ENCODE assay signal across 17 mouse cellular contexts in genomic region chr12:100144269-100144668, GRCm38 (mm10). TPM values are rescaled to one million over a fixed set of nuclear protein-coding genes. Genes with fewer than 3 reads are reported as not detected.
A peak's percentile ranks its signal among the peaks of the same experiment; 100 is the strongest.
DNase-seq lines count a peak whose midpoint lies in the region; ATAC-seq and TF ChIP-seq lines count a peak whose summit lies in the region.
"Had no signal": no experiment of that assay in that cellular context is flagged by ENCODE, and none has a peak within 500 bp of the region (broad histone marks: within the 10 kb centered on the region; RNA-seq: fewer than 3 reads in every experiment).

No protein-coding gene starts in this region.

- 67% methylated on average over 5 of the region's 5 CpGs for WGBS in lung, embryonic 14.5 days
- 47% methylated on average over 5 of the region's 5 CpGs for WGBS in kidney, postnatal 0 days
- WGBS in embryonic facial prominence, embryonic 10.5 days = 90% methylated on average over 5 of the region's 5 CpGs

- DNase-seq in lung, embryonic 14.5 days = peak; percentile 57
- no peak for DNase-seq in lung, postnatal 25 days (ENCODE audit: low spot score)
- DNase-seq in adrenal gland, postnatal 36 days = peak; percentile 65 to 71
- peak; percentile 80 for DNase-seq in kidney, postnatal 0 days (ENCODE audit: low spot score)
- DNase-seq in lung, postnatal 36 days = peak; percentile 54
- DNase-seq in embryo, embryonic 10.5 days (ENCODE audit: low spot score) = no peak
- DNase-seq in embryonic facial prominence, embryonic 10.5 days (ENCODE audit: low spot score) = no peak
- DNase-seq: cerebellum, adult 2 months; forebrain, postnatal 0 days; heart, postnatal 14 days; liver, postnatal 0 days; thymus, postnatal 14 days had no signal

- no peak overlapping the region for H3K27ac ChIP-seq in lung, embryonic 14.5 days (ENCODE audit: low read depth)
- H3K27ac ChIP-seq in kidney, postnatal 0 days = no peak overlapping the region
- no peak overlapping the region for H3K27ac ChIP-seq in embryonic facial prominence, embryonic 10.5 days (replicated peaks)
- H3K27ac ChIP-seq: embryonic facial prominence, embryonic 13.5 days; hindbrain, embryonic 15.5 days; limb, embryonic 15.5 days; neural tube, embryonic 12.5 days had no signal

- no peak overlapping the region for H3K4me2 ChIP-seq in lung, embryonic 14.5 days
- no peak overlapping the region for H3K4me2 ChIP-seq in kidney, postnatal 0 days (ENCODE audit: low read length)
- H3K4me2 ChIP-seq: embryonic facial prominence, embryonic 13.5 days; hindbrain, embryonic 15.5 days; limb, embryonic 15.5 days; neural tube, embryonic 12.5 days had no signal

- no peak for TF ChIP-seq CTCF in lung, embryonic 14.5 days (IDR thresholded peaks at IDR 0.05; ENCODE audit: low read depth)
- TF ChIP-seq CTCF in kidney, postnatal 0 days (IDR thresholded peaks at IDR 0.05; ENCODE audit: low read depth) = no peak

- H3K36me3 ChIP-seq in lung, embryonic 14.5 days (ENCODE audit: insufficient read depth) = peaks cover 88% of the 10 kb centered on the region
- H3K36me3 ChIP-seq in kidney, postnatal 0 days (ENCODE audit: insufficient read depth, low read length) = peaks cover 60% of the 10 kb centered on the region
- H3K36me3 ChIP-seq in embryonic facial prominence, embryonic 10.5 days (replicated peaks) = peaks cover 99% of the 10 kb centered on the region

- no peaks in the 10 kb centered on the region for H3K27me3 ChIP-seq in lung, embryonic 14.5 days (ENCODE audit: insufficient read depth, low read length)
- no peaks in the 10 kb centered on the region for H3K27me3 ChIP-seq in kidney, postnatal 0 days (ENCODE audit: insufficient read depth, low read length)
- no peaks in the 10 kb centered on the region for H3K27me3 ChIP-seq in embryonic facial prominence, embryonic 10.5 days (replicated peaks; ENCODE audit: low read depth, poor library complexity, severe bottlenecking)
- H3K27me3 ChIP-seq: embryonic facial prominence, embryonic 13.5 days; hindbrain, embryonic 15.5 days; limb, embryonic 15.5 days; neural tube, embryonic 12.5 days had no signal

- H3K4me3 ChIP-seq in lung, embryonic 14.5 days (ENCODE audit: low read depth, low read length) = no peak overlapping the region
- H3K4me3 ChIP-seq in kidney, postnatal 0 days (replicated peaks; ENCODE audit: low read depth, low read length) = no peak overlapping the region
- no peak overlapping the region for H3K4me3 ChIP-seq in embryonic facial prominence, embryonic 10.5 days
- H3K4me3 ChIP-seq: embryonic facial prominence, embryonic 13.5 days; hindbrain, embryonic 15.5 days; limb, embryonic 15.5 days; neural tube, embryonic 12.5 days had no signal

- H3K9ac ChIP-seq in lung, embryonic 14.5 days = no peak overlapping the region
- no peak overlapping the region for H3K9ac ChIP-seq in kidney, postnatal 0 days (ENCODE audit: low read depth, low read length)
- H3K9ac ChIP-seq: embryonic facial prominence, embryonic 13.5 days; forebrain, postnatal 0 days; hindbrain, embryonic 15.5 days; limb, embryonic 15.5 days; liver, postnatal 0 days; neural tube, embryonic 12.5 days had no signal

- H3K9me3 ChIP-seq in lung, embryonic 14.5 days (ENCODE audit: low read depth, low read length) = no peaks in the 10 kb centered on the region
- no peaks in the 10 kb centered on the region for H3K9me3 ChIP-seq in kidney, postnatal 0 days (replicated peaks; ENCODE audit: low read length)
- no peaks in the 10 kb centered on the region for H3K9me3 ChIP-seq in embryonic facial prominence, embryonic 10.5 days
- H3K9me3 ChIP-seq: embryonic facial prominence, embryonic 13.5 days; hindbrain, embryonic 15.5 days; limb, embryonic 15.5 days; neural tube, embryonic 12.5 days had no signal

- H3K4me1 ChIP-seq in lung, embryonic 14.5 days (ENCODE audit: insufficient read depth) = no peaks in the 10 kb centered on the region
- H3K4me1 ChIP-seq in kidney, postnatal 0 days (replicated peaks; ENCODE audit: insufficient read depth, low read length) = no peaks in the 10 kb centered on the region; the same call in 1 of the 2 replicates
- no peaks in the 10 kb centered on the region for H3K4me1 ChIP-seq in embryonic facial prominence, embryonic 10.5 days
- H3K4me1 ChIP-seq: embryonic facial prominence, embryonic 13.5 days; hindbrain, embryonic 15.5 days; limb, embryonic 15.5 days; neural tube, embryonic 12.5 days had no signal

- peak; percentile 56; the same call in 1 of the 2 replicates for ATAC-seq in lung, embryonic 14.5 days (ENCODE audit: insufficient read depth)
- ATAC-seq in kidney, postnatal 0 days (replicated peaks; ENCODE audit: low FRiP score, low read depth) = peak; percentile 42; the same call in 1 of the 2 replicates
- ATAC-seq: forebrain, postnatal 0 days; intestine, postnatal 0 days; liver, postnatal 0 days had no signal

RNA-seq across cellular contexts. Expression of gene Nrde2, which starts 15.2 kb away (rescaled TPM):
- polyA plus RNA-seq in lung, embryonic 14.5 days (2014; fragmentation: Nextera tagmentation; extraction: Ambion mirVana) = 14.5 and 16.7 TPM in 2 replicates
- total RNA-seq in adrenal gland, postnatal 36 days (2021) = 10 to 100 TPM; 11.6 to 20.2 TPM
- 17.2 and 18.6 TPM in 2 replicates for polyA plus RNA-seq in kidney, postnatal 0 days (2015; fragmentation: Nextera tagmentation; extraction: Ambion mirVana)
- 16.0 and 16.2 TPM in 2 replicates for polyA plus RNA-seq in embryonic facial prominence, embryonic 10.5 days (2016; fragmentation: Nextera tagmentation; extraction: Ambion mirVana)

RNA-seq across cellular contexts. Expression of gene Psmc1, which starts 34.3 kb away (rescaled TPM):
- polyA plus RNA-seq in lung, embryonic 14.5 days (2014; fragmentation: Nextera tagmentation; extraction: Ambion mirVana) = 308 and 325 TPM in 2 replicates
- 100 to 1,000 TPM; 212 to 241 TPM for total RNA-seq in adrenal gland, postnatal 36 days (2021)
- polyA plus RNA-seq in kidney, postnatal 0 days (2015; fragmentation: Nextera tagmentation; extraction: Ambion mirVana) = 236 and 264 TPM in 2 replicates
- polyA plus RNA-seq in embryonic facial prominence, embryonic 10.5 days (2016; fragmentation: Nextera tagmentation; extraction: Ambion mirVana) = 392 and 405 TPM in 2 replicates

RNA-seq across cellular contexts. Expression of gene Calm1, which starts 55.0 kb away (rescaled TPM):
- polyA plus RNA-seq in lung, embryonic 14.5 days (2014; fragmentation: Nextera tagmentation; extraction: Ambion mirVana) = 1,610 and 1,758 TPM in 2 replicates
- 100 to 1,000 TPM; 361 to 418 TPM for total RNA-seq in adrenal gland, postnatal 36 days (2021)
- polyA plus RNA-seq in kidney, postnatal 0 days (2015; fragmentation: Nextera tagmentation; extraction: Ambion mirVana) = 1,372 and 1,376 TPM in 2 replicates
- 1,151 and 1,166 TPM in 2 replicates for polyA plus RNA-seq in embryonic facial prominence, embryonic 10.5 days (2016; fragmentation: Nextera tagmentation; extraction: Ambion mirVana)

Comparison
In these comparisons a context has a peak if more than half of its experiments do, and no peak if none do; other contexts are left out.
1. DNase-seq: peak in lung, embryonic 14.5 days (single experiment), adrenal gland, postnatal 36 days (2 of 2), kidney, postnatal 0 days (single experiment) and lung, postnatal 36 days (single experiment); none in lung, postnatal 25 days (single experiment), embryo, embryonic 10.5 days (single experiment) and embryonic facial prominence, embryonic 10.5 days (single experiment).